Mouse (Mus musculus): ENCODE measurements around the gene Gm38392.

DNA sequence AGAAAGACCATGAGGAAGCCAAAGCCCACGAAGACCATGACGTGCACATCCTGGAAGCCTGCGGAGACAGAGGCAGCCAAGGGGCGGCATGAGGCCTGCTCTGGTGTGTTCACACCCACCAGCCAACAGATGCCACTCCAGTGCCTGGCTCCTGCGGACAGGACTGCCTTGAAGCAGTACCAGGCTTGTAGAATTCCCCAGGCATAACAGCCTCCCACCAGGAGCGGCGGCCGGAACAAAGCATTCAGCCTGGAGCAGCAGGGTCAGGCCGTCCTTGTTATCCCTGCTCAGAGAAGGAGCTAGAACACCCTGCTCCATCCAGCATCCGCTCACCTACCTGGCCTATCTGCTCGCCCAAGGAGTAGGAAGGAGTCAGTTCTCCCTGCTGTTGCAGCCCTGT lies 38.6 kb downstream of the Gm38392 start:
- TF ChIP-seq CTCF (IDR thresholded peaks at IDR 0.05; ENCODE audit: insufficient read depth, low read length): no peak
- TF ChIP-seq POLR2A (IDR thresholded peaks at IDR 0.05; ENCODE audit: borderline replicate concordance, extremely low read depth, low read depth, low read length): no peak

All from lung, adult 2 months (tissue).